Mouse (Mus musculus): ENCODE measurements around the gene Ctsz. TPM values are rescaled to one million over a fixed set of nuclear protein-coding genes. Genes with fewer than 3 reads are reported as not detected.
A peak's percentile ranks its signal among the peaks of the same experiment; 100 is the strongest.

Gene Ctsz
- polyA plus RNA-seq (2015; fragmentation: Nextera tagmentation; extraction: Ambion mirVana): 118 and 126 TPM in 2 replicates

DNA sequence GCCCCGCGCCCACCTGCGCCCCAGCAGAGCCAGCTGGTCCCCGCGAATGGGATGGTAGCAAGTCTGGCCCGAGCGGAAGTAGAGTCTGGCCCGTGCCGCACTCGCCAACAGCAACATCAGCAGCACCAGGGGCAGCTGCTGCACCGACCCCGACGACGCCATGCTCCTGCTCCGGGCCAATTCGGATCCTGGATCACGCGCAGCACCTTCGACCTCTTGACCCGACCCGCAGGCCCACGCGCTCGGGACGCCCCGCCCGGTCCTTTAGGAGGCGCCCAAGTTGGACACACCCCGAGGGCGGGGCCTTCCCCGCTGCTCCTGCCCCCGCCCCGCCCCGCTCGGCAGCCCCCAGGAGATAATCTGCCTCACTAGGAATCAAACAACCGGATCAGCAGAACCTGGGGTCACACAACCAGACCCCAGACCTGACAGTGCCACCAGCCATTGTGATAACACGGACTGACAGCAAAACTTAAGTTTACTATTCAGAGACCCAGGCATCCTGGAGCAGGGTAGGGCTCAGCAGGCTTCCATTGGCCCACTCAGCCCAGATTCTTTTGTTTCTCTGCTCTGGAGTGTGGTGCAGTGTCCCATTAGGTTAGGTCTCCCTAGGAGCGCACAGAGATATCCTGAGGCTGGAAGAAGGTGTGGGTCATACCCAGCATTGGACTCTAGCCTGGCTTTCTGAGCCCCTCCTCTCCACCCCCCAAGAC, at the start of gene Ctsz:
Gene Ctsz (minus strand): TSS at position 303 of the 713 bp plus-strand sequence.
- H3K36me3 ChIP-seq: peaks cover 14% of the 10 kb centered on the region
- H3K27ac ChIP-seq (replicated peaks): no peak within 1 kb of the TSS
- peaks cover 39% of the 10 kb centered on the region for H3K4me1 ChIP-seq
- H3K9ac ChIP-seq: peak within 1 kb of the TSS; percentile 82
- peak within 1 kb of the TSS; percentile 75 for H3K4me3 ChIP-seq
- no peaks in the 10 kb centered on the region for H3K27me3 ChIP-seq (replicated peaks)
- peak; percentile 68 for ATAC-seq (ENCODE audit: extremely low read depth, insufficient number of reproducible peaks, low FRiP score, low TSS enrichment)
- 1% methylated on average over 34 of the region's 38 CpGs for WGBS
- H3K4me2 ChIP-seq: peak within 1 kb of the TSS; percentile 88
- H3K9me3 ChIP-seq: no peaks in the 10 kb centered on the region

- 77% methylated on average over 5 of the region's 5 CpGs for WGBS
- no peaks in the 10 kb centered on the region for H3K27me3 ChIP-seq (replicated peaks)
- H3K9ac ChIP-seq: no peak overlapping the region
- no peak overlapping the region for H3K27ac ChIP-seq (replicated peaks)
- H3K36me3 ChIP-seq: no peaks in the 10 kb centered on the region
- H3K4me3 ChIP-seq: no peak overlapping the region
- H3K4me2 ChIP-seq: no peak overlapping the region
- H3K9me3 ChIP-seq: no peaks in the 10 kb centered on the region
- no peak for ATAC-seq (ENCODE audit: extremely low read depth, insufficient number of reproducible peaks, low FRiP score, low TSS enrichment)
- no peaks in the 10 kb centered on the region for H3K4me1 ChIP-seq
Observed at GRCm38 (mm10) chr2:174487005-174487404, 48.2 kb upstream of the Ctsz start.

DNA sequence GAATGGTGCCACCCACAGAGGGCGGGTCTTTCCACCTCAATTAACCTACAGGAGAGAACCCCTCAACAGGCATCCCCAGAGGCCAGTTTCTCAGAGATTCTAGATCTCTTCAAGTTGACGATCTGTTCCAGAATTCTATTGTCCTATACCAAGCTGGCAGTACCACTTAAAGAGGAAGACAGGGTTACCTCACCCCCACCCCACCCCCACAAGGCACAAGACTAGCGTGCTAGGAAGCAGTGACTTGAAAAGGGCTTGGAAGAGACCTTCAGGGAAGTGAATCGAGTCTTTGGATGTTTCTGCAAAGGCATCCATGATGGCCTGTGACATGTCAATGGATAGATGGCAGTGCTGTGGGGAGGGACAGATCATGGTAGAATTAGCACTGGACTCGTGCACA, 39.9 kb upstream of the Ctsz start:
- Histone ChIP-seq H3K9ac (no peak overlapping the region), H3K4me3 (no peak overlapping the region), H3K9me3 (no peaks in the 10 kb centered on the region), H3K27me3 (replicated peaks) (no peaks in the 10 kb centered on the region), H3K27ac (replicated peaks) (no peak overlapping the region), H3K36me3 (no peaks in the 10 kb centered on the region), H3K4me1 (no peaks in the 10 kb centered on the region), H3K4me2 (no peak overlapping the region)
- no peak for ATAC-seq (ENCODE audit: extremely low read depth, insufficient number of reproducible peaks, low FRiP score, low TSS enrichment)
- 68% methylated on average over 5 of the region's 5 CpGs for WGBS

DNA sequence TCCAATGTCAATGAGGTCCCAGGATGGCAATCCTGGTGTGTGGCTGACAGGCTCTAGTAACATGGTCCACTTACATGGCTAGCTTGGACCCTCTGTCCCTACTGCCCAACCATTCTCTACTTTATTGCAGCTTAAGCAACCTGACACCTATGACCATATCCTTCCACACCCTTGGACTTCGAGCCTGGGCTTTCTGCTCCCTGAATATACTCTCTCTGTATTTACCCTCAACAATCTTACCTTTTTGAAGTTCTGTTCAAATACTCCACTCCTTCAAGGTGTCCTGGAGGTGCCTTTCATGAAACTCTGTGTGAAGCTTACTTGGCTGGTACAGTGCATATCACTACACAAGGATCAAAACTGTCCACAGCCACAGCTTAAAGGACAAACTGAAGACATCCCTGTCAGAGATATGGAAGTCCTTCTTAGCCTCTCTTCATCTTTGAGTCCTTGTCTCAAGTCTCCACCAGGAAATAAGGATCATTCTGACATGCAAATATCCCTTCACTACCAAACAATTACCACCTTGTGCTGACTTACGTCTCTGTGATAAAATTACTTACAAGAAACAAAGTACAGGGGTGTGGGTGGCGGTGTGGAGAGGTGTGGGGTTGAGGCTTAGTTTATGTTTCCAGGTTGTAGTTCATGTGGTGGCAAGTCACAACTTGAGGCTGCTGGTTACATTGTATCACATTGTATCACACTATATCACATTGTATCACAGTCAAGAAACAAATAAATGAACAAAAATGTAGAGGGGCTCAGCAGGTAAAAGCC, 38.9 kb upstream of the Ctsz start:
- WGBS: 58% methylated on average over 3 of the region's 3 CpGs
- no peak overlapping the region for H3K4me2 ChIP-seq
- H3K9me3 ChIP-seq: no peaks in the 10 kb centered on the region
- no peak overlapping the region for H3K9ac ChIP-seq
- H3K4me1 ChIP-seq: peaks cover 4% of the 10 kb centered on the region
- no peak overlapping the region for H3K4me3 ChIP-seq
- no peaks in the 10 kb centered on the region for H3K36me3 ChIP-seq
- no peak overlapping the region for H3K27ac ChIP-seq (replicated peaks)
- ATAC-seq (ENCODE audit: extremely low read depth, insufficient number of reproducible peaks, low FRiP score, low TSS enrichment): no peak
- H3K27me3 ChIP-seq (replicated peaks): no peaks in the 10 kb centered on the region

DNA sequence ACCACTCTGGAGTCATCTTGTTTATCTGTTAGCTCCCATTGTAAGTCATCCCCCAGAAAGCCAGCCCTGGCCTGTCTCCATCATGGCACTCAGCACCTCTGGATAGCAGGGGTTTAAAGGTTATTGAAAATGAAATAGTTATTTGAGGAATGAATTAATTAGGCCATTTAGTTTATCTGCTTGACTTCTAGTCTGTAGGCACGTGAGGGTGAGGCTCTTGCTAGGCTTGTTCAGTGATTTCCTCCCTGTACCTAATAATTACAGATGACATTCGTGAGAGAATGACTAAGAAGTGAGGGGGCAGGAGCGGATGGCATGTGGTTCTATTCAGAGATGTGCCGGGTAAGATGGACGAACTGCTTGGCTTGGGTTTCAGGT, 34.7 kb upstream of the Ctsz start:
- Histone ChIP-seq H3K27ac (replicated peaks) (peak overlapping the region; percentile 71), H3K4me3 (peak overlapping the region; percentile 81), H3K27me3 (replicated peaks) (no peaks in the 10 kb centered on the region), H3K4me1 (peaks cover 32% of the 10 kb centered on the region), H3K9me3 (peaks cover 3% of the 10 kb centered on the region; the same call in 1 of the 2 replicates), H3K9ac (peak overlapping the region; percentile 80), H3K4me2 (peak overlapping the region; percentile 85), H3K36me3 (peaks cover 32% of the 10 kb centered on the region)
- no peak for ATAC-seq (ENCODE audit: extremely low read depth, insufficient number of reproducible peaks, low FRiP score, low TSS enrichment)
- 76% methylated on average over 5 of the region's 5 CpGs for WGBS

DNA sequence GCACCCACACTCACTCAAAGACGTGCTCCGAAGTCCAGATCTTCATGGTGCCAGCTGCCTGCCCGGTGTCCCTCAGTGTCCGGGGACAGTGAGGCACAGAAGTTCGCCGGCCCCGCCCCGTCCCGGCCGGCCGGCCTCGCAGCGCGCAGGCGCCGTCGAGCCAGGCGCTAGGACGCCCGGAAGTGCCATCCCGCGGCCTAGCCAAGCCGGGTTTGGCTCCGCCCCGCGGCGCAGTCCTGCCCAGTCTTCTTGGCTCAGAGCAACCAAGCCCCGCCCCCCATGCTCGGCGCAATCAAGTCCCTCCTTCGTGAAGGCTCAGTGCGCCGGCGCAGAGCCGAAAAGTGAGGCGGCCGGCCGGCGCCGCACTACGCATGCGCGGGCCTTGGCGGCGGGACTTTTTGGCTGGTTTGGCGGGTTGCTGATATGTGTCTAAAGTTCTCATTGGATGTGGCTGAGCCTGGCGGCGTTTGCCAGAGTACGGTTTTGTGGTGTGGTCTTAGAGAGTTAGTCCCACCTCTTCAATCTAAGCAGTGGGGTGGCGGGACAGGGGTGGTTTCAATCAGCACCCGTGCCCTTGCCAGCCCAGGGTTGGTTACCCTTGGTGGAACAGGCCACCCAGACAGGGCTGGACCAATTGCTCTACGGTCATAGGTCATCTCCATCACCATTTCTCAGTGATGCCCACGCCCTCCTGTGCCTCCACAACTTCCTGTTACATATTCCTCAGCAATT, 34.1 kb upstream of the Ctsz start, which contains the start of gene Prelid3b:
Gene Prelid3b (minus strand): TSS at position 264 of the 732 bp plus-strand sequence.
- Histone ChIP-seq H3K9me3 (peaks cover 3% of the 10 kb centered on the region; the same call in 1 of the 2 replicates), H3K4me3 (peak within 1 kb of the TSS; percentile 81), H3K27ac (replicated peaks) (peak within 1 kb of the TSS; percentile 78), H3K4me1 (peaks cover 32% of the 10 kb centered on the region), H3K4me2 (peak within 1 kb of the TSS; percentile 85), H3K27me3 (replicated peaks) (no peaks in the 10 kb centered on the region), H3K36me3 (peaks cover 38% of the 10 kb centered on the region), H3K9ac (peak within 1 kb of the TSS; percentile 89)
- ATAC-seq (ENCODE audit: extremely low read depth, insufficient number of reproducible peaks, low FRiP score, low TSS enrichment): peak; percentile 99
- under 1% methylated on average over 53 of the region's 53 CpGs for WGBS

DNA sequence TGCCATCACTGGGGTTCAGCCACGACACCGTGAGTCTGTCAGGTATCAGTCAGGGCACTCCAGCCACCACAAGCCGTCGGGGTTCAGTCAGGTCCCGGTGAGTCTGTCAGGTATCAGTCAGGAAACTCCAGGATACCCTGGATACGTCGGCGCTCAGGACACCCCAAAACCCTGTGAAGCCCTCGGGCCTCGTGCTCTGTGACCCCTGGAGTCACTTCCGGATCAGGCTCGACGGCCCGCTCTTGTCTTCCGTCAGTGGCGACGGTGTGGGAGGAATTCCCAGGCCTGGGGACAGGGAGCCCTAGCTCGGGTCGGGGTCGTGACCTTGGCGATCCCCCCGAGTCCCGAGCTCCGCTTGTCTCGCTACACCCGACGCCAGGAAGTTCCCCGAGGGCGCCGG, 33.6 kb upstream of the Ctsz start:
- peak overlapping the region; percentile 81 for H3K4me3 ChIP-seq
- peaks cover 32% of the 10 kb centered on the region for H3K4me1 ChIP-seq
- H3K4me2 ChIP-seq: peak overlapping the region; percentile 85
- peaks cover 43% of the 10 kb centered on the region for H3K36me3 ChIP-seq
- H3K9me3 ChIP-seq: peaks cover 3% of the 10 kb centered on the region; the same call in 1 of the 2 replicates
- ATAC-seq (ENCODE audit: extremely low read depth, insufficient number of reproducible peaks, low FRiP score, low TSS enrichment): peak; percentile 15
- H3K27ac ChIP-seq (replicated peaks): peak overlapping the region; percentile 78
- 6% methylated on average over 30 of the region's 30 CpGs for WGBS
- H3K9ac ChIP-seq: peak overlapping the region; percentile 89
- H3K27me3 ChIP-seq (replicated peaks): no peaks in the 10 kb centered on the region

- no peak overlapping the region for H3K9ac ChIP-seq
- WGBS: 72% methylated on average over 7 of the region's 7 CpGs
- peaks cover 3% of the 10 kb centered on the region; the same call in 1 of the 2 replicates for H3K9me3 ChIP-seq
- H3K36me3 ChIP-seq: peaks cover 58% of the 10 kb centered on the region
- no peak overlapping the region; the same call in 1 of the 2 replicates for H3K27ac ChIP-seq (replicated peaks)
- no peaks in the 10 kb centered on the region for H3K27me3 ChIP-seq (replicated peaks)
- H3K4me1 ChIP-seq: peaks cover 32% of the 10 kb centered on the region
- no peak overlapping the region for H3K4me3 ChIP-seq
- H3K4me2 ChIP-seq: peak overlapping the region; percentile 85
- ATAC-seq (ENCODE audit: extremely low read depth, insufficient number of reproducible peaks, low FRiP score, low TSS enrichment): no peak
Observed at GRCm38 (mm10) chr2:174470786-174471405, 32.1 kb upstream of the Ctsz start.

DNA sequence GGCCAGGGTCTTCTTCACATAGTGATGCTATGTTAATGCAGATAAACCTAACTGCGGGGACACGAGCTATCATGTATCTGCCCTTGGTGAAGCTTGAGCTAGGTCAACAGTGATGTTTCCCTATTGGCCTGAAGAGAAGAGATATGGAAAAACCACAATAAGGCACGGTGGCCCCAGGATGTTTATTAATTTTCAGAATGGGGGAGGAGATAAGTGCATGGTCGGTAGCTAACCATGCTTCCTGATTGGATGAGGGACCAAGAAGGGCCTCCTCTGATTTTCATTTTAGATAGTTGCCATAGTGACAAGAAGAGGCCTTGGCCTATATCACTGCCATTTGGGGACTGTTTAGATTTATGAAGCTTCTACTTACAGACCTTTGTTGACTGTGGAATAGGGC, 31.5 kb upstream of the Ctsz start:
- H3K36me3 ChIP-seq: peaks cover 64% of the 10 kb centered on the region

DNA sequence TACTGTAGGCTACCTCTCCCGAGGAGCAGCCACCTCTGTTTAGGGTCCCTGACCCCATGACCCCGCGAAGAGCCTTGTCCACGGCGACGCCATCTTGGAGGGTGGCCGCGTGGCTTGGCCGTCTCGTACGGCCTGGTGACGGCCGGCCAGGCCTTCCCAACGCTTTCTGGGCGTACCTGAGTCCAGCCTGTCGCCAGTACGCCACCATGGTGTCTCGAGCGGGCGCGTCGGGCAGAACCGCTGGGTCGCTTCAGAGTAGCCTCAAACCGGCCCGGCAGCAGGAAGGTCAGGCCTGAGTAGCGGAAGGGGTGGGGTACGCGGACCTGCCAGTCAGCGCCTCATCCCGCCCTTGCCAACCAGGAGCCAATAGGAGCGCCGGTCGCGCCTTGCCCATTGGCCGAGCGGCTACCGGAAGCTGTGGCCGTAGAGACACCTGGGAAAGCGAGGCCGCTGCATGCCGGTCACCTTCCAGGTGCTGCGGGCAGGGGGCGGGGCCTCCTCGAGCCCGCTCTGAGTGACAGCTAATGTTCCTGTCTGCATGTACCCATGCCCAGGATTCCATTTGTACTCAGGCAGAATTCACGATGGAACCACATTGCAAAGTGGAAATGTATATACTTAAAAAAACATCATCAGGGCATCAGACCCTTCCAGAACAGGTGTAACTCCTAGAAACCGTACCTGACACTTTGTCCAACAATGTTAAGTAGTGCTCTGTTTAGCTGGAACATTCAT, 25.1 kb upstream of the Ctsz start, which contains the start of gene Atp5e:
Gene Atp5e (minus strand): TSS at position 317 of the 735 bp plus-strand sequence.
- Histone ChIP-seq H3K36me3 (peaks cover 73% of the 10 kb centered on the region), H3K27me3 (replicated peaks) (no peaks in the 10 kb centered on the region), H3K9ac (peak within 1 kb of the TSS; percentile 88), H3K4me1 (peaks cover 10% of the 10 kb centered on the region), H3K9me3 (no peaks in the 10 kb centered on the region), H3K4me3 (peak within 1 kb of the TSS; percentile 73), H3K27ac (replicated peaks) (peak within 1 kb of the TSS; percentile 79), H3K4me2 (peak within 1 kb of the TSS; percentile 84)
- peak; percentile 99 for ATAC-seq (ENCODE audit: extremely low read depth, insufficient number of reproducible peaks, low FRiP score, low TSS enrichment)
- 2% methylated on average over 48 of the region's 48 CpGs for WGBS

More for the DNA sequence above, 31.5 kb upstream of the Ctsz start:
- H3K4me1 ChIP-seq: peaks cover 32% of the 10 kb centered on the region
- H3K9ac ChIP-seq: no peak overlapping the region
- H3K27me3 ChIP-seq (replicated peaks): no peaks in the 10 kb centered on the region
- no peak overlapping the region for H3K4me3 ChIP-seq
- H3K9me3 ChIP-seq: peaks cover 3% of the 10 kb centered on the region; the same call in 1 of the 2 replicates
- 69% methylated on average over 4 of the region's 4 CpGs for WGBS
- no peak overlapping the region for H3K4me2 ChIP-seq
- no peak overlapping the region for H3K27ac ChIP-seq (replicated peaks)
- no peak for ATAC-seq (ENCODE audit: extremely low read depth, insufficient number of reproducible peaks, low FRiP score, low TSS enrichment)

All from heart, embryonic 13.5 days (tissue).